Mouse (Mus musculus) forebrain, embryonic 10.5 days (tissue): ENCODE data around the gene Mbip. TPM values are rescaled to one million over a fixed set of nuclear protein-coding genes. Genes with fewer than 3 reads are reported as not detected.
A peak's percentile ranks its signal among the peaks of the same experiment; 100 is the strongest.

Experiments
- DNase-seq: peaks from one replicate; pipeline ENCODE4 v3.0.0-alpha.2; 2017; ENCODE audit warnings: low spot score; ENCODE audit errors: extremely low spot score
- H3K27ac ChIP-seq: fragments of 300-500 bp; sonication (generic); 2 replicates; pipeline ENCODE4 v1.5.1; 2016; ENCODE audit warnings: mild to moderate bottlenecking
- H3K27me3 ChIP-seq: fragments of 300-500 bp; sonication (generic); 2 replicates; pipeline ENCODE4 v1.6.1; 2016; ENCODE audit warnings: mild to moderate bottlenecking; ENCODE audit not compliant: poor library complexity, severe bottlenecking
- H3K36me3 ChIP-seq: fragments of 300-500 bp; sonication (generic); replicated peaks from 2 replicates; pipeline ENCODE4 v1.6.1; 2016; ENCODE audit warnings: mild to moderate bottlenecking, moderate library complexity
- H3K4me1 ChIP-seq: fragments of 300-500 bp; sonication (generic); 2 replicates; pipeline ENCODE4 v1.6.1; 2016
- H3K4me3 ChIP-seq: fragments of 300-500 bp; sonication (generic); 2 replicates; pipeline ENCODE4 v1.5.1; 2016; ENCODE audit warnings: mild to moderate bottlenecking, moderate library complexity
- H3K9me3 ChIP-seq: fragments of 300-500 bp; sonication (generic); 2 replicates; pipeline ENCODE4 v1.6.1; 2016; ENCODE audit warnings: mild to moderate bottlenecking, moderate library complexity
- WGBS: fragments of 180-500 bp; shearing (Covaris S2); methylation state at CpG from one replicate; pipeline ENCODE4 v1.1.7; 2016; 5-methylcytosine and 5-hydroxymethylcytosine counted together
- polyA plus RNA-seq: library from polyadenylated mRNA; unstranded; fragments of >200 nt; fragmentation: Nextera tagmentation; extraction: Ambion mirVana; gene quantifications from 2 replicates; pipeline ENCODE4 v1.2.1, GENCODE M21; 2016

Gene Mbip
- polyA plus RNA-seq, 1 experiment from 2014 or later, result 64.1 TPM

- no peaks in the 10 kb centered on the region for H3K9me3 ChIP-seq
- no peaks in the 10 kb centered on the region for H3K36me3 ChIP-seq
- H3K27ac ChIP-seq, result 0 out of 2 replicates have a peak overlapping the region, but pooled peaks have one; percentile 79
- no peak for DNase-seq
- peak overlapping the region; percentile 46 for H3K4me3 ChIP-seq
- H3K27me3 ChIP-seq, result peaks cover 58% of the 10 kb centered on the region
- peaks cover 30% of the 10 kb centered on the region for H3K4me1 ChIP-seq
- WGBS, result 37% methylated on average over 4 of the region's 4 CpGs
These were observed 43.2 kb downstream of the Mbip start for GRCm38 (mm10) chr12:56302321-56303017.

- H3K4me3 ChIP-seq, result peak overlapping the region; percentile 46
- no peaks in the 10 kb centered on the region for H3K36me3 ChIP-seq
- WGBS, result 13% methylated on average over 27 of the region's 27 CpGs
- peak overlapping the region; percentile 79 for H3K27ac ChIP-seq
- DNase-seq, result no peak
- H3K27me3 ChIP-seq, result peaks cover 66% of the 10 kb centered on the region
- peaks cover 38% of the 10 kb centered on the region for H3K4me1 ChIP-seq
- no peaks in the 10 kb centered on the region for H3K9me3 ChIP-seq
These were observed 44.0 kb downstream of the Mbip start for GRCm38 (mm10) chr12:56301487-56302293.

- Histone ChIP-seq H3K4me3 (no peak overlapping the region), H3K4me1 (peaks cover 44% of the 10 kb centered on the region), H3K27me3 (peaks cover 77% of the 10 kb centered on the region), H3K36me3 (no peaks in the 10 kb centered on the region), H3K9me3 (no peaks in the 10 kb centered on the region), H3K27ac (no peak overlapping the region)
- DNase-seq, result no peak
- 57% methylated on average over 3 of the region's 3 CpGs for WGBS
These were observed 46.1 kb downstream of the Mbip start for GRCm38 (mm10) chr12:56299610-56300009.

GRCm38 (mm10) chr12:56298919-56299318 lies 46.8 kb downstream of the Mbip start:
- no peak for DNase-seq
- Histone ChIP-seq H3K27ac (no peak overlapping the region), H3K27me3 (peaks cover 79% of the 10 kb centered on the region), H3K9me3 (no peaks in the 10 kb centered on the region), H3K4me1 (peaks cover 44% of the 10 kb centered on the region), H3K4me3 (no peak overlapping the region), H3K36me3 (no peaks in the 10 kb centered on the region)
- WGBS, result 17% methylated on average over 1 of the region's 1 CpGs

DNA sequence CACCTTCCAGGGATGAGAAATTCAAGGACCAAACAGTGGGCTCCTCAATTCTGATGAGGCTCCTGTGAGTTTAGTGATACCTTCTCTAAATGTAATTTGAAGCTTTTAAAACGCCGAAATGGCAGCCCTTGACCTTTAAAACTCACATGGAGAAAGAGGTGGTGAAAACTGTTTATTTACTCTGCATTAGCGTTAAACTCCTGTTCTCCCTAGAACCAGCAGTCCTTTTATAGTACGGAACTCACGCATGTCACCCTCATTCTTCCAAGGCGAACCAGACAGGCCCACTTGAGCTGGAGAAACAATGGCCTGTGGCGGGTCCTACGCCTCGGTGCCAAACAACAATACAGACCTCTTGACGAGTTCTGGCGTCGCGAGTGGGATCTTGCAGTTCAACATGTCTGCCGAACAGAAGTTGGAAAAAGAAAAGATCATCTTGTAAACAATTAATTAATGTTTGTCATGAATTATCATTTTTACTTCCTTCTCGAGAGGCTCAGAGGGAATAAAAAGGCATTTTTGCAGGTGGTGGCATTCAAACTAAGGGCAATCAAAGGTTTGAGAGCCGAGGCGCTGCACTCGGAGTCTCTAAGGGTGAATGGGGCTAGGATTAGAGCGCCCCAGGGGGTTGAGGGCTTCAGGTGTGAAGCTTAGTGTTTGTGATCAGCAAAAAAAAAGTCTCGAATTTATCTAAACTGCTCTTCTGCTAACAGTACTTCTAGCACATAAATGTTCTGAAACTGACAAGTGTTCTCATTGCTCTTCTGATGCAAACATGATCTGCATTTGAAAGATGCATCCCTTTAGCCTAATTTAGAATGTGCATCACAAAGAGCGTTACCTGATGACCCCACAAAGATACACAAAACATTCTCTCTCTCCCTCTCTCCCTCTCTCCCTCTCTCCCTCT lies 47.5 kb downstream of the Mbip start:
- Histone ChIP-seq H3K9me3 (no peaks in the 10 kb centered on the region), H3K4me1 (peaks cover 44% of the 10 kb centered on the region), H3K27ac (no peak overlapping the region), H3K4me3 (peak overlapping the region; percentile 28; the same call in 1 of the 2 replicates), H3K36me3 (no peaks in the 10 kb centered on the region), H3K27me3 (peaks cover 79% of the 10 kb centered on the region)
- no peak for DNase-seq
- 6% methylated on average over 21 of the region's 21 CpGs for WGBS

DNA sequence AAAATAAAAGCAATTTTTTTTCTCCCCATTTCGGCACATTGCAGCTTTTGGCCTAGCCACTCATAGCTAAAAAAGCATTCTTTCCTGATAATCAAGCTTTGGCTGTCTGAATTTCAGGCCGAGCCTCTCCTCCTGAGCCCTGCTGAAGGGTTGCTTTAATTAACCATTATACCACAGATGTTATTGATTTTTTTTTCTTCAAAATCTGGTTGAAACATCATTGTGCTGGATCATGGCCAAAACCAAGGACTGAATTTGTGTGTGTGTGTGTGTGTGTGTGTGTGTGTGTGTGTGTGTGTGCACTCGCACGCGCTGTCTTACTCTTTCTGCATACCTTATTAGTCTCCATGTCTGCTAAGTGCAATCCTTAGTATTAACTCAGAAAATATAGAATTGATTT lies 48.6 kb downstream of the Mbip start:
- Histone ChIP-seq H3K4me3 (no peak overlapping the region), H3K27me3 (peaks cover 69% of the 10 kb centered on the region), H3K27ac (no peak overlapping the region), H3K4me1 (peaks cover 38% of the 10 kb centered on the region), H3K36me3 (no peaks in the 10 kb centered on the region), H3K9me3 (no peaks in the 10 kb centered on the region)
- 74% methylated on average over 5 of the region's 5 CpGs for WGBS
- no peak for DNase-seq

GRCm38 (mm10) chr12:56296524-56296923 lies 49.2 kb downstream of the Mbip start:
- Histone ChIP-seq H3K36me3 (no peaks in the 10 kb centered on the region), H3K4me1 (peaks cover 33% of the 10 kb centered on the region), H3K4me3 (no peak overlapping the region), H3K9me3 (no peaks in the 10 kb centered on the region), H3K27me3 (peaks cover 63% of the 10 kb centered on the region), H3K27ac (no peak overlapping the region)
- 19% methylated on average over 6 of the region's 6 CpGs for WGBS
- no peak for DNase-seq

DNA sequence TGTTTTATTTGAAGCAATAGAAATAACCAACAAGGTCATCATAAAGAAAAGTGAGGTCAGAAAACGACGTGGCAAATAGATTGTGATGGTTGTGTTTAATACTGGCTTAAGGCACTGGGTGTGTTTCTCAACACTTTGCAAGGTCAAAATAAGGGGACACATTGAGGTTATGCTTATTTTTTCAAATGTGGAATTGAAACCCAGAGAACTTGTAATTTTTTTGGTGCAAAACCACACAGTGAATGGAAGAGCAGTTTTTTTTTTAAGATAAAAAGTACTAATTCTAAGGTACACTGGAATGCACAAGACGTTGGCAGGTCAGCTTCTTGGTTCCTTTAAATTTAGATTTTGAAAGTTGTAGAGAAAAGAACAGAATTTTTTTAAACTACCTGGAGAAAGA lies 50.5 kb downstream of the Mbip start:
- Histone ChIP-seq H3K9me3 (no peaks in the 10 kb centered on the region), H3K27me3 (peaks cover 50% of the 10 kb centered on the region), H3K4me1 (peaks cover 29% of the 10 kb centered on the region), H3K36me3 (no peaks in the 10 kb centered on the region), H3K4me3 (no peak overlapping the region), H3K27ac (no peak overlapping the region)
- no peak for DNase-seq
- WGBS, result 86% methylated on average over 3 of the region's 3 CpGs

DNA sequence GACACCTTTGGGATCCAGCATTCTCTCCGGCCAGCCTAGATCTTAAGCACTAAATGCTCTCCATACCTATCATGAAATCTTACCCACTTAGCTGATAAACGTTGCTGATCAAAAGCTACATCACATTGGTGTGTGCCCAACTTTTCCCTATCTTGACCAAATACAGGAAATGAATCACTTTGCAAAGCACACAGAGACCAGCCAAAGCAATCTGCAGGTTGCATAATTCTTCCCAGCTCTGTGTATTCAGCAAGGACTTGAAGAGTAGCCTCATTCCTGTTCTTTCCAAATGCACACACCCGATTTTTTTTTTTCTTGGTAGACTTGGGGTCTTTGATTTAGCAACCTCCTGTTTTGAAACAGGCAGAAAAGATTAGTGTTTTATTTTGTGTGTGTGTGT lies 57.1 kb downstream of the Mbip start:
- no peaks in the 10 kb centered on the region for H3K36me3 ChIP-seq

DNA sequence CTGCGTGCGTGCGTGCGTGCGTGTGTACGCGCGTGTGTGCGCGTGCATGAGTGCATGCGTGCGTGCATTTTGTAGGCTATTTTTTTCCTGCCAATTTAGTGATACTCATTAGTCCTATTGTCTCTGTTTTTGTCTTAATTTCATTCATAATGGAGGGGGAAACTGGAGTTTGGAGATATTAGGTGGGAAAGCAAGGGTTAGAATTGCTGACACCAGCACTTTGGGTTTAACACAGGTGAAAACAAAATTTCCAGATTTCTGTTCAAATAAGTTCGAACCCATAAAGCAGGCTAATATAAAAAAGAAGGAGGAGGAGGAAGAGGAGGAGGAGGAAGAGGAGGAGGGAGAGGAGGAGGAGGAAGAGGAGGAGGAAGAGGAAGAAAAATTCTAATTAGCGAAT lies 58.9 kb downstream of the Mbip start:
- 96% methylated on average over 14 of the region's 14 CpGs for WGBS

More for the DNA sequence above, 57.1 kb downstream of the Mbip start:
- Histone ChIP-seq H3K27ac (no peak overlapping the region), H3K9me3 (no peaks in the 10 kb centered on the region), H3K4me3 (no peak overlapping the region), H3K4me1 (no peaks in the 10 kb centered on the region), H3K27me3 (no peaks in the 10 kb centered on the region)
- no peak for DNase-seq
- 79% methylated on average over 3 of the region's 3 CpGs for WGBS

GRCm38 (mm10) chr12:56284210-56284609 lies 61.5 kb downstream of the Mbip start:
- 76% methylated on average over 2 of the region's 2 CpGs for WGBS
- H3K4me3 ChIP-seq, result no peak overlapping the region
- H3K9me3 ChIP-seq, result no peaks in the 10 kb centered on the region
- no peak overlapping the region for H3K27ac ChIP-seq
- H3K36me3 ChIP-seq, result no peaks in the 10 kb centered on the region
- H3K27me3 ChIP-seq, result no peaks in the 10 kb centered on the region
- no peaks in the 10 kb centered on the region for H3K4me1 ChIP-seq
- no peak for DNase-seq

More for the DNA sequence above, 58.9 kb downstream of the Mbip start:
- Histone ChIP-seq H3K36me3 (no peaks in the 10 kb centered on the region), H3K4me3 (no peak overlapping the region), H3K4me1 (no peaks in the 10 kb centered on the region), H3K27me3 (no peaks in the 10 kb centered on the region), H3K27ac (no peak overlapping the region), H3K9me3 (no peaks in the 10 kb centered on the region)
- no peak for DNase-seq

DNA sequence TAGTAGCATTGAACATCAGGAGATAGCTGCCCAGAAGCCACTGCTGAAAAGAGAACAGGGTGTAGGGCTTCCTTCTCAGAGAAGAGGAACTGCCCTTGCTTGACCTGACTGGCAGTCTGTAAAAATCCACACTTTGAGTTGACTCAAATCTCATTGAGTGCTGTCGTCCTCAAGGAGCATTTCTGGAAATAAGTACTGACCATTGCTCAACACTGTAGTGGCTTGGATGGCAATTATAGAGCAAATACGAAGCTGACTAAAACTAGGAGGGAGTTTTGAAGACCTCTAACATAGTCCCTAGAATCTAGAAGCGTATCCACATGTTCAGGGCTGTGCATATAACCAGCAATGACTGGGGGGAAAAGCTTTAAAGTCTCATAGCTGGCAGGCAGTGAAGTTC lies 64.0 kb downstream of the Mbip start:
- Histone ChIP-seq H3K36me3 (no peaks in the 10 kb centered on the region), H3K9me3 (no peaks in the 10 kb centered on the region), H3K4me1 (no peaks in the 10 kb centered on the region), H3K27me3 (no peaks in the 10 kb centered on the region), H3K4me3 (no peak overlapping the region), H3K27ac (no peak overlapping the region)
- WGBS, result 86% methylated on average over 3 of the region's 3 CpGs
- DNase-seq, result no peak
